Mouse (Mus musculus) adrenal gland, adult 8-10 months (tissue): ENCODE results near the gene Zfhx3. TPM values are rescaled to one million over a fixed set of nuclear protein-coding genes. Genes with fewer than 3 reads are reported as not detected.

Source experiments
- DNase-seq: peaks from one replicate; pipeline ENCODE4 v3.0.0; 2022
- total RNA-seq, 4 experiments: library from RNA; stranded (reverse); gene quantifications; 2 replicates each; pipeline ENCODE4 v1.2.4; 2022

Gene Zfhx3
- total RNA-seq, 4 experiments from 2014 or later: 40.3 to 85.2 (median 55.1) TPM

DNA sequence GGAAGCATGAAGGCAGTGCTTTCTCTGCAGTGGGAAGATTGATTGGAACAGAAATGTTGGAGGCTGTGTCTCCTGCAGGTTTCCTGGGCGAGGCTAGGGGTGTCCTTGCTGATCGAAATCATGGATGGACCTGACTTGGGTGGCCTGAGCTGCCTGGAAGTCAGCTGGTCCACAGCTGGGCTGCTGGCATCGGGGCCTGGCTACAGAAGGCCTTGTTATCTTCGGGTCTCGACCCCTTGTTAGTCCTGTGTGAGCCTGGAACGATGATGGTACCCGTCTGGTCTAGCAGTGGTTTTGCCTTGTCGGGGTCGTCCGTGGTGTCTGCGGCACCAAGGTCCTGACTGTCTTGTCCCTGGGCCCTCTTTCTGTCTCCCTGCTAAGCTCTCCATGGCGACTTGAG is 870.9 kb downstream of the Zfhx3 start:
- DNase-seq: no peak

DNA sequence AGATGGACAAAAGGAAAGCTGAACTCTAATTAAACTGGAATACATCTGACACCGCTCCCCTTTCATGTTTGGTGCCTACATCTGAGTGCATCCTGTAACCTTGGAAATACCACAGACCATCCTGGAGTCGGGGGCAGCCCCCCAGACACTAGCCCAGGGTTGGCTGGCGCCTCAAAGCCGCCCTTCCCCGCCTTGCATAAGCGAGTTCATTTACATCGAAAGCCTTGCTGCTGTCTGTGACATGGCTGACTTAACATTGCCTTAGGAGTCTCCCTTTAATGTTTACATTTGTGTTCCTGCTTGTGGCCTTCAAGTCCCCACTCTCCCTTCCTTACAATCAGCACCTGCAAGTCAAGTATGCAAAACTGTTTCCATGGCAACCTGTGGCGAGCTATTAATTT is 876.8 kb downstream of the Zfhx3 start:
- DNase-seq: no peak

DNA sequence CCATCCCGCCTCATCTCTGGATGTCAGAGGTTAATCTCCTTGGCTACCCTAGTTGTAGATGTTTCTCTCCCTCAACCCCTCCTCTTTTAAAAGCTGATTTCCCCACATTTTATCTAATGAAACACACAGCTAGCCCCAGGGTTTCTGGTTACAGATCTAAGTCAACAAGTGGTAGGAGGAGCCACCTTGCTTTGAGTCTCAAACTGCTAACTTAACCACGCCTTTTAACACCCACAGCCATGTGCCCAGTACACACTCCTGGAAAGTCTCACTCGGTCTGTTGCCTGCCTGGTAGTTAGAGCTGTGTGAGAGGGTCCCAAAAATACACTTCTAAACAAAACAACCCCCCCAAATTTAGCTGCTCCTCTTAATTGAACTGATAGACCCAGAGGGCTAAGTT is 877.4 kb downstream of the Zfhx3 start:
- no peak for DNase-seq

DNA sequence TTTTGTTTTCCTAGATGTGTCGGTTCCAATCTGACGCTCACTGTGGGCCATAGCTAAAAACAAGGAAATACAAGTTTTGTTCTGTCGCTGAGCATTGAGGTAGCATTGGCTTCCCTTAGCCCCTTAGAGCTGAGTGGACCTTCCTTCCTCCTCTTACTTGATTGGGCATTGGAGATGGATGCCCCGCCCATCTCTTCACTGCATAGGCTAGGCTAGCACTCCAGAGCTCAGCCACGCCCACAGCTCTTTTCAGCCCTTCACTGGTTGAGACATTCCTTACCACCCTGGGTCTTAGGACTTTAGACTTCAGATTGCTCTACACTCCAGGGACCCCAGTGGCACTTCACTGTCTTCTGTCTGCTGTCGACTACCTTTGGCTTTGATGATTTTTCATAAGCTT is 878.2 kb downstream of the Zfhx3 start:
- no peak for DNase-seq

DNA sequence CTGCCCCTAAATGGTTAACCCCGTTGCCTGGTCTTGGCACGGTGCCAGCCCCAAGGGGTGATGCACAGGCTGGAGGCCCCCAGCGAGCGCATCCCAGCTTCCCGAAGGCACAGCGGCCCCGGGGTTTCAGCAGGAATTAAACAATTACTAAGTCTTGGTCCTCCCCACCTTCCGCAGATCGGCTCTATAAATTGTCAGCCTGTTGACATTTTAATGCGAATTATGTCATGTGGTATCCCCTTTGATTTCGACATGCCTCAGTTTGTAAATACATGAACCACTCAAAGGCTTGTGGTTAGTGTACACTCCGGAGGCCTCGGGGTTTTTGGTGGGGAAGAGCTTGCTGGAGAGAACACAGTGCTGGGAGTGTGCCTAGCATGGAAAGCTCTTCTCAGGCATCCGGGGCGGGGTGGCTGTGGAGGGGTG is 880.4 kb downstream of the Zfhx3 start:
- DNase-seq: peak; percentile 38

DNA sequence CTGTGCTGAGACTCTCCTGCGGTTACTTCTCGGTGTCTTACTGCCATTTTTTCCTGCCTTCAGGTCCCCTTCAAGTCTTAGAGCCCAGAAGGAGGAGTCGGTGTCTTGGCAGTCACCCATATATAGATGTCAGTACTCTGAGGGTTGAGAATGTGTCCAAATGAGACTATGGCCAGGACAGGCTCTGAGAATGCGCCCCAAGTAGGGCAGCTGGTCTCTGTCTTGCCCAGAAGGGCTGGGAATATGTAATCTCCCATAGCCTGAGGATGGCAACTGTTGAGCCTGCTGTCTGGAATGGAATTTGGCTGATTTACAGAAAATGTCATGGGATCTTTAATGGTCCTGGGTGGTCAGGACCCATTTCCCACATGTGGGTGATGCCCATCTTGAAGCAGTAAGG is 881.6 kb downstream of the Zfhx3 start:
- no peak for DNase-seq

DNA sequence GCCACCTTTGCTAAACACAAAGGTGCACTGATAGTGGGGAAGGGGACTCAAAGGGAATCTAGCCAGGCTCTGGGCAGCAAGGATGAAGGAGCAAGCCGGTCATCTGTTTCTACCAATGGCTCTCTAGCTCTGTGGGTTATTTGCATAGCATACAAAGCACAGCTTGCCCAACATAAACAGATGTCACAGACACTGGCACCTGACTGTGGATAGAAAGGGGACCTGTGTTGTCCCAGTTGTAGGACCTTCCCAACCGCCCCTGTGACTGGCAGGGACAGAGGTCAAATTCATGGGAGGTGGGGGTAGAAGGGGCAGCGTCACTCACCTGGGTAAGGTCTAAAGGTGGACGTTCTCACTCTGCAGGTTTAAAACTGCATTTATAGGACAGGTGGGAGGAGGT is 884.0 kb downstream of the Zfhx3 start:
- no peak for DNase-seq

DNA sequence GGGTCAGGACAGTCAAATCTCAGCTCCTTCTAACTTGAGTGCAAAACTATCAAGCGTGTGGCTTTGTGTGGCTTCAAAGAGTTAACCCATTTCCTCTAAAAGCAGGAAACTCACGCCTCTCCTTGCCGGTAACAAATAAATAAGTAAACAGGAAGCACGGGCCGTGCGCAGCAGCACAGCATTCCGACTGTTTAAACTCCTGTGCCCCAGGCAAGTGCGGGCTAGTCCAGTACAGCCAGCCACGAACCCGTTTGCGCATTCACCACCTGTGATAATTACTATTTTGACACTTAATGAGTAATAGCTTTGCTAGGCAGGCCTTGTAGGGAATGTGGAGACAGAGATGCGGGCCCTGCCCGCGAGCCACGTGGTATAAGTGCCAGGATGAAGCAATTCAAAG is 885.0 kb downstream of the Zfhx3 start:
- DNase-seq: no peak

DNA sequence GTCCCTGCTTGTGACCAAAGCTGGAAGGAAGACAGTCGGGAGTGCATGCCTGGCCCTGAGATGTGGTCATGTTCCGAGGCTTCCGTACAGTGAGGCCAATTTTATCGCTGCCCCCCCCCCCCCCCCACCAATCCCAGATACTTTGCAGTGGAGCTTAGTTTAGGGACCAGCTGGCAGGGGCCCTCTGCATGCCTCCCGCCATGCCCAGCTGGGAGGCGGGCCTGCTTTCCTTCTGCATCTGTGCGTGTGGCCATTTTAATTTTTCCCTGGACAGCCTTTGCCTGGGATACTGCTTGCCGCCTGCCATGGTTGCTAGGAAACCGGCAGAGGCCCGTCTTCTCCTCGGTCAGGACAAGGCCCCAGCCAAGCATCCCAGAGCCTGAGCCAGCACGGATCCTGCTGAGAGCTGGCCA is 886.9 kb downstream of the Zfhx3 start:
- no peak for DNase-seq

DNA sequence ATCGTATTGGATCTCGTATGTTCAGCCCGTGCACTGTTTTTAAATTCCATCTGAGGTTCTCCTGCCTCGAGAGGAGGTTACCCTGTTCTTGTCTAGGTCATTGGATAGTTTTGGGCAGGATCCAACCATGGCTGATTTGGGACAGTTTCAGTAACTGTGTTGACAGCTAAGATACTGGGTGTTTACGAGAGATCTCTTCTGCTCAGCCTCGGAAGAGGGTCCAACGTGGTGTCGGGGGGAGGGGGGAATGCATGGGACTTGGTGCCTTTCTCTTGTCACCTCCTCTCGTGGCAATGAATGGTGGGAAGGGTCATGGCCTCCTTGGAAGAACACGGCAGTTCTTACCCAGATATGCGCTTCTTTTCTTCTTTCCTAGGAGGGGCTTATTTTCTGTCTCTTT is 892.7 kb downstream of the Zfhx3 start:
- no peak for DNase-seq

DNA sequence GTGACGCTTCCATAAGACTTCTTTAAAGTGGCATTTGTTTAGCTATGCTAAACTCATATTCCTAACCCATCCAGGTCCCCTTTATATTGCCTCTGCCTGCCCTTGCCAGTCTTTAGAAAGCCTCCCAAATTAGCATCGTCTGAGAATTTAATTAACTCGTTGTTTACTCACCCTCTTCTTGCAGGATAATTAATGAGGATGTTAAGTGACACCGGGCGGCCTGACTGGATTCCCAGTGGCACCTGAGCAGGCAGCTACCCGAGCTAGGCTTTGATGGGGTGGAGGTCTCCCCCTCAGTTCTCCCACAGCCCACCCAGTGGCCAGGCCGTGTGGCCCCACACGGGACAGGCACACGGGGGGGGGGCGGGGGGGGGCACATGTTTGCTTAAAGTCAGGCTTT is 895.3 kb downstream of the Zfhx3 start:
- DNase-seq: no peak

DNA sequence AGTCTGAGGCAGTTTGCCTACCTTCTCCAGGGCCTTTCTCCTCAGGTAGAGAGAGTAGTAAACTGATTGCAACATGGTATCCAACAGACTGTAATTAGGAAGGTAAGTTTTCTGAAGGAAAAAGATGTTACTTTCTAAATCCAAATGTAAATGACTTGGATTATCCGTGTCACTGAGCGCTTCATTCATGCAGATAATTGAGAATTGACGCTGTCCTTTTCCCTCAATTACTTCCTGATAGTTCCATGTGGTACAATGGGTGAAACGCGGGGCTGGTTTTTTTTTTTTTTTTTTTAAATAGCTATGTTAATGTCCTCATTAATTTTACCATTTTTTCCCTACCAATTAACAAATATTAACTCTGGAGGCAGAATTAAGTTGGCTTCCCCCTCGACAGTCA is 896.3 kb downstream of the Zfhx3 start:
- no peak for DNase-seq

DNA sequence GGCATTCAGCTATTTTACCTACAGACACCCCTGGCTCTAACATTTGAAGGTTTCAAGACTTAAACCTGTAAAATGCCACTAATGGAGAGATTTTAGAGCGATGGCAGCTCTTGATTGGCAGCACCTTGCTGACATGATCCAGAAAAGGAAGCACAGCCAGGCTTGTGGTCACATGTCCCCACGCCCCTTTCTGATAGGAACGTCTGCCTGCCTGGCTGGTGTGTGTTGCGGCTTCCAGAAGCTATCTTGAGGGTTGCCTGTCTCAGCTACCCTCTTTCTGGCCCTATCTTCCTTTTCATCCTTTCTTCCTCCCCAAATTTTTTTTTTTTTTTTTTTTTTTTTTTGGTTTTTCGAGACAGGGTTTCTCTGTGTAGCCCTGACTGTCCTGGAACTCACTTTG is 899.9 kb downstream of the Zfhx3 start:
- no peak for DNase-seq

DNA sequence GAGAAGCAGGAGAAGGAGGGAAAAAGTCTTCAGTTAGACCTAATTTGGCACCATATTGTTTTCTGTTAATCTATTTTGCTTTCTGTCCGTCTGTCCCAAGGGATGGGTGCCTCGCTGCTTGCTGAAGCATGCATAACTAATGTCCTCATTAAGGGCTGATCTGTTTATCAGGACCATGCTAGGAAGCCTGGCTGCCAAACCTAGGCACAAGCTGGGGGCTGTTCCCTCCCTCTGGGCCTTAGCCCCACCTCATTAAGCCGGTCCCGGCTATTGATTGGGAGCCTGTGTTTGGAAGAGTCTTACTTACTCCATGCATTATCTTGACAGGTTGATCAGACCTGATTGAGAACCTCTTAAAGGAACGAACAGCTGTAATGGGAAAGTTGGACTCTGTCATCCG is 903.7 kb downstream of the Zfhx3 start:
- DNase-seq: no peak

DNA sequence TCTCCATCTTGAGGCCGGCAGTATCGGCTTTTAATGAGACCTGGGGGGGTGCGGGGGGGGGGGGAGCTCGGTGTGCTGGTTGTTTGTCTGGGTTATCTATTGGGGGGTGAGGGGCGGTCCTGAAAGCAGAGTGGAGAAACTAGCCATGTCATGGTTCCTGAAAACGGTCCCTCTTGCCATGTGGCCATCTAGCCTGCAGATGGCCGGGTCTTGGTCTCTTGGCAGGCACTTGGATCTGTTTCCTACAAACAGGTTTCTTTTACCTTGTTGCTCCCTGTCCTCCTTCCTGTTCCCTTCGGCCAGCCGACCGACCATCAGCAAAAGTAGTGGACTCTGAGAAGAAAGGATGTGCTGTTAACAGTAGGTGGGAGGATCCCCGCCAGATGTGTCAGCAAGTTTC is 904.4 kb downstream of the Zfhx3 start:
- no peak for DNase-seq

DNA sequence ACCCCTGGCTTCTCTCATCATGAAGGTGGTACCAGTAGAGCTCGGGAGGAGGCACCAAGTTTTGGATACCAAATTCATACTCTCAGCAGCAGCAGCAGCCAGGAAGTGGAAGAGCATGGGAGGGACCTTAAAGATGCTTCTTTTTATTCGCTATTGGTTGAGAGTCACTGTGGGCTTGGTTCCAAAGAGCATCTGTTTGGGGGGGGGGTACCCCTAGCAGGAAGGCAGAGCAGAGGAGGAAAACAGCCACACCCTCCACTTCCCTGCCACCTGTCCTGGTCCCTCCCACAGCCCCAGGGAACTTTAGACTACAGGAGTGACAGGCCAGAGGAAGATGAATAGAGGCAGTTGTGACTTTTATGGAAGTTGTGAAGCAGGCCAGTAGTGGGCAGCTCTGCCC is 904.9 kb downstream of the Zfhx3 start:
- no peak for DNase-seq

DNA sequence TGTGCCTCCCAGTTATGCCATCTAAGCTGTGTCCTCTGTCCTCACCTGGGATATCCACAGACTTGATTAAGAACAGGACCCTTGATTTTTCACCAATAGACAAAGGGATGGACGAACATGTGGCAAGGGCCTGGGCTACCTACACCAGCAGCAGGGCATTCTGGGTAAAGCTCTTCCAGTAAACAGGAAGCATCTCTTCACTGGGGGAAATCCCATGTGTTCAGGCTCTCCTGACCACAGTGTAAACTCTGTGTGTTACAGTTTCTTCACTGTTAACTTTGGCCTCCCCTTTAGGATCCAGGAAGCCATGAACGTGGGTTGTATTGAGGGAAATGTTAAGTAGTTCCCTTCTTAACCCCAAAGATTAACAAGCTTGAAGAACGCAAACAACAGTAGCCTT is 906.0 kb downstream of the Zfhx3 start:
- no peak for DNase-seq

DNA sequence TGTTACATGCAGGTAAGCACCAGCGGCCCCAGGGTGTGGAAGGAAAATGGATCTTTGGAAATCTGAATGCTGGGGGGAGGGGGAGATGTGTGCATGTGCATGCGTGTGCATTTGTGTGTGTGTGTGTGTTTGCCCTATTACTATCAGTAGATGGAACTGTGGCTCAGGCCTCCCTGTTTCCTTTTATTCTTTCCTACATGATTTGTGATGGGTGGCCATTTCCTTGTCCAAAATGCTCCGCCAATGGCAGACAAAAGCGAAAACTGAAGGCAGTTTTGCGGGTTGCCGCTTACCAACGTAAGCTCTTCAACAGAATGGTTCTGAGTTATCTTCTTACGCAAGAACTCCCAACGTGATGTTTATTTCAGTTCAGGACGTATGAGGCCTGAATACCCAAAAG is 910.6 kb downstream of the Zfhx3 start:
- no peak for DNase-seq

DNA sequence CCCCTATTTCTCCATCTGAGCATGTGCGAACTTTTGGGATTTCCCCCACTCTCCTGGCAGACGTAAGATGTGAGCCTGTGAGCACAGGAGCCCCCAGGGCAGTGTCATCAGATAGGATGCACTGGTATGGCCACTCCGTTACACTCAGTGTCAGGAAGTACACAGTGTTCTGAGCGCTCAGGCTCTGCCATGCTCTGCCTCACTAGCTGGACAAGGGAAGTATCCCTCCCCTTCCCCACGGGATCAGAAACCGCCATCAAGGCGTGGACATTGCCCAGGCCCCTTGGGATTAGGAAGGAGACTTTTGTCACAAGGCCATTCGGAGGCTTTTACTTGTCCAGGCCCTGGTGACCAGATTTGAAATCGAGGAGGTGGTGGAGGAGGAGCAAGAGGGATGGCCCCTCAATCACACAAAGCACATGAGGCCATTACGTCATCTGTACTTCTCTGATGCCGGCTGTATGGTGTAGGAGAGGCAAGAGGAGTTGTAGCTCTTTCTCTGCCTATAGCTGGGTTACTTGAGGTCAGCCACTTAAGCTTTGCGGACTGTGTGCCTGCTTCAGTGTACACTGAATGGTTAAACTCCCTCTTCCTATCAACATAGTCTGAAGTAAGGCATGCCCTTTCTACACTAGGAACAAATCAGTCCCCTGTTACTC is 912.1 kb downstream of the Zfhx3 start:
- DNase-seq: peak; percentile 26

DNA sequence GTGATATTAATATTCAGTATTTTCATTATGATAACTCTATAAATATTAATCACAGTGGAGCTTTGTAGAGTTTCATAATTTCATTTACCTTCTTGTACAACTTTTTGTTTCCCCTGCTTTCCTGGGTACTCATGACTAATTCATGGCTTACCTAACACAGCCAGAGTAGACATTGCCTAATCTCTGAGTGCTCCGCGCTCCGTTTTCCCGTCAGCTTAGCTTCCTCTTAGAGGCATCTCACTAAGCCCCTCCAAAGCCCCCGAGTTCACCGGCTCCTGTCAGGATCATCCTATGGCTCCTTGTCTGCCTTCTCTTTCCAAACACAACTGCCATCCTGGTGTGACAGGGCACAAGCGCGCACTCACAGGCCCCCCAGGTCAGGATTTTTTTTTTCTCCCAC is 916.6 kb downstream of the Zfhx3 start:
- DNase-seq: no peak

DNA sequence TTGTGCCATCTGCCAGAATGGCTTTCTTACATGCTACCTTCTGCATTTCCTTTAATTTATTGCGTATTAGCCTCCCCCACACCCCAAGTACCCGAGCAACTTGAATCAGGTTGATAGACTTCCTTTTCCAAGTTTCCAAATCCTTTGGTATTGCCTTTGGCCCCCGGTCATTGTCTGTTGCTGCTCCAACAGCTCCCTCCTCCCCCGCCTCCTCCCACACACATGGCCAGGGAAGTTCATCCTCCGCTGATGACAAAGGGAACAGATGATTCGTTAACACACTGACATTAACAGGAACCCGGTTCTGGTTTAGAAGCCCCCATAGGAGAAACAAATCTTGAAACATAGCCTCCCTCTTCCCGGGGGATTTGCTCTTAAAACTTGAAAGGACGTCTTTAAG is 917.5 kb downstream of the Zfhx3 start:
- DNase-seq: no peak

DNA sequence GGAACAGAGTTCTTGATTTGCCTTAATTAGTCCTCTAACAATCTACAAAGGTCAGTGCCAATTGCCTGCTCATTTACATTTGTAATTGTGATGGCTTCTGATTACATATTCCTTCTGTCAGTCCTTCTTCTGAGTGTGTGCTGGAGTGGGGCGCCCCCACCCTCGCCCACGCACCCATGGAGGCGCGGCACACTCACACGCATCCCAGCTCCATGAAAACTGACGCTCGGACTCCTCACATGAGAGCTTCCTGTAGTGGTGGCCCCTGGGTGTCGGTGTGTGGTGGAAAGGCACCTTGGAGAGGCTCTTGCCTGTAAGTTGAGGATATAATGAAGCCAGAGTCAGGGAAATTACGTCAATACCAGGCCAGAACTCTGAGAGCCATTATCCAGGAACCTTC is 921.0 kb downstream of the Zfhx3 start:
- no peak for DNase-seq

DNA sequence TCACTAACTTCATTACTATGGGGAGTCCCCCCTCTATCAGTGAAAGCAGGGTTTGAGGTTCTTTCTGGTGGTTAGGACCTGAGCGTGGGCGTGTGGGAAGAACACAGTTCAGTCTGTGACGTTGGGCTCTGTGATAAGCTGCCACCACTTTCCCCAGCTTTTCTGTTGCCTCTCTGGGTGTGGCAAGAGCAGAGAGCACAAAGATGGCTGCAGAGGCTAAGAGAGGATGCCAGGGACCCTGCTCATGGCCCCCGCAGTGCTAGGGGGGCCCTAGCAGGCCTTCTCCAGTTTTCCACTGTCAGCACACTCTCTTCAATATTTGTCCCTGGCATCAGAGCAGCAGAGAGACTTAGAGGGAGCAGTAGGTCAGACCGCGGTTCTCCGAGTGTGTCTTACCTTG is 924.0 kb downstream of the Zfhx3 start:
- DNase-seq: no peak

DNA sequence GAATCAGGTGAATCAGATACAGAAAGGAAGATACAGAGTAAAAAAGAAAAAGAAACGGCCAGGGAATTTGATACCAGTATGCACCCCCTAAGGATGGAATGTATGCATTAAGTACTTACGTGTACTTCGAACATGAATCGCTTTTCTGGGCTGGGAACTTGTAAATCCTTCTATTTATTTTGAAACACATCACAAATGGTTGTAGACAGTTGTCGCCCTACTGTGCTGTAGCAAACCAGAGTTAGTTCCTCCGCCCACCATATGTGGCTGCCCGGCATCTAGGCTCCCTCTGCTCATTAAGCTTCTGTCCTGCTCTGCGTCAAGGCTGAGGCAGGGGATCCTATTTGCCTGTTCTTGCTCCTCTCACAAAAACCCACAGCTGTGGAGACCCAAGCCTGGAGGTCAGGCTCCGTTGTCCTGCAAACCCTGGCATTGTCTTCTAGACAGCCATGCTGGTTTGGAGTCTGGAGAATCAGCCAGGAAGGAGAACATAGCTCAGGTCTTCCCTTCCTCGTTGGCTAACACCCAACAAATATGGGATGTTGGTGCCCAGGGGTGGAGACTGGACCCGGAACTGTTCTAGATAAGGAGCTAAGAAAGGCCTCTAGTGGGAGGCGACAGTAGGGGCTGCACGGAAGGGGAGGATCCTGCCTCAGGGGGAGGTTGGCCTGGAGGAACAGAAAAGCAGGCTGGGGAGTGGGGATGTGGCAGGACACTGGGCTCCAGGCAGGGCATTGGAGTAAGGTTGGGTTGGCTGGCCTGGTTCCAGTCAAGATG is 925.2 kb downstream of the Zfhx3 start:
- peak; percentile 26 for DNase-seq
